Mouse (Mus musculus): Measurements from ENCODE around the gene Tppp.

DNA sequence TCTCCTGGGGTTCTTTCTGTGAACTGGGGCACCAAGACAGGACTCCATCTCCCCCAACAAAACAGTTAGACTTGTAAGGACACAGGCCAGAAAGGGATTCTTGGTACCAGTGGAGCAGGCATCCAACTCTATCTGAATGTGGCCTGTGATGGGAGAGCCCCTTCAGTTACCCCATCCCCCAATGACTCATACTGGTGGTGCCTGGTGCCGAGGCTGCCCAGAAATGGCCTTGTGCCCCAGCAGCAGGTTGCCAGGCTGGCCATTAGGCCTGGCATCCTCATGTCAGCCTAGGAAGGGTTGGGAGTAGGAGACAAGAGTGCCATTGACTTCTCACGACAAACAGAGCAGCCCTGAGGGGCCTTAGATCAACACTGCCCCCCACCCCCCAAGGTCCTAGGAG is 18.9 kb downstream of the Tppp start:
- no peak for TF ChIP-seq CTCF (IDR thresholded peaks at IDR 0.05; ENCODE audit: borderline replicate concordance, control insufficient read depth, extremely low read depth, insufficient read depth, low read length, poor library complexity)
- no peak for TF ChIP-seq POLR2A (IDR thresholded peaks at IDR 0.05; ENCODE audit: control insufficient read depth, extremely low read depth, insufficient read depth, low read length, poor library complexity)
